Mouse (Mus musculus) ES-Bruce4 (cell line): Measurements from ENCODE around the gene Plk4. TPM values are rescaled to one million over a fixed set of nuclear protein-coding genes. Genes with fewer than 3 reads are reported as not detected.
"Not testable (repeated sequence)": the region's sequence is repeated elsewhere in the genome, so short reads cannot be mapped to it uniquely, and the experiment has no call there.

Experiments
- H3K27ac ChIP-seq: 2 replicates; pipeline ENCODE4 v1.5.1; 2012; ENCODE audit warnings: low read length, inconsistent platforms; ENCODE audit not compliant: insufficient read depth
- H3K27me3 ChIP-seq: 2 replicates; pipeline ENCODE4 v1.6.1; 2012; ENCODE audit warnings: mild to moderate bottlenecking, low read length, inconsistent platforms; ENCODE audit not compliant: control insufficient read depth, poor library complexity, insufficient read depth, severe bottlenecking
- H3K36me3 ChIP-seq: 2 replicates; pipeline ENCODE4 v1.6.1; 2012; ENCODE audit warnings: inconsistent platforms, mild to moderate bottlenecking, low read length, moderate library complexity; ENCODE audit not compliant: control insufficient read depth, poor library complexity, insufficient read depth, severe bottlenecking
- H3K4me1 ChIP-seq: one replicate; pipeline ENCODE4 v1.8.1; 2011; ENCODE audit warnings: low read length; ENCODE audit not compliant: control insufficient read depth, insufficient read depth
- H3K4me3 ChIP-seq: 2 replicates; pipeline ENCODE4 v1.5.1; 2011; ENCODE audit warnings: low read depth, mild to moderate bottlenecking, low read length
- H3K9ac ChIP-seq: 2 replicates; pipeline ENCODE4 v1.6.1; 2012; ENCODE audit warnings: low read depth, mild to moderate bottlenecking, inconsistent platforms; ENCODE audit not compliant: poor library complexity, severe bottlenecking
- H3K9me3 ChIP-seq: replicated peaks from 2 replicates; pipeline ENCODE4 v1.6.1; 2012; ENCODE audit warnings: mild to moderate bottlenecking, low read length, inconsistent platforms; ENCODE audit not compliant: control insufficient read depth, poor library complexity, insufficient read depth, severe bottlenecking
- CTCF ChIP-seq: IDR thresholded peaks from one replicate; pipeline ENCODE4 v1.8.1; 2011; ENCODE audit warnings: low read depth, low read length
- polyA plus RNA-seq: library from polyadenylated mRNA; stranded (reverse); fragments of >200 nt; gene quantifications from 2 replicates; pipeline ENCODE4 v1.2.4, GENCODE M21; 2011; ENCODE audit warnings: low read depth; ENCODE audit not compliant: missing spikeins, insufficient read depth, insufficient read length

Gene Plk4
- polyA plus RNA-seq, 1 experiment, result 59.1 TPM

DNA sequence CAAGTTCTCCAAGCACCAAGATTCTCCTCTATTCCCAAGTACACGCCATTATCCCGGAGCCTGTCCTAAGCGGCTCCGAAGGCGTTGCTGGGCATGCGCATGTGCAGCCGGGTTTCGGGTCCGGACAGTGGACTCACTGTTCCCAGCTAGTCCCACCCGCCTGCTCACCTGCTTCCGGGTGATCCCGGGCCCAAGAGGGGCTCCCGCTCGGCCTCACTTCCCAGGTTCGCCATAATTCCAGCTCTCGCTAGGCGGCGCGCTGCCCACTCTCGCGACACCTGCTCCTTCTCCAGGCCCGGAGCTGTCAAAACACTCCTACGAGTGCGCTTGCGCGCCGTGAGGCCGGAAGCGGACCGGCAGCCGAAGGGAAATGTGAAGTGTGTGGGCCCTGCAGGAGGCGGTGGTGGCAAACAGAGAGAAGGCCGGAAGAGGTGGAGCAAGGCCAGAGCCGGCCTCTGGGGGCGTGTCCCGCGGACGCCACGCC lies 46.7 kb downstream of the Plk4 start, which contains the start of gene Mfsd8:
TSS of gene Mfsd8 (minus strand) at position 414 of the 484 bp plus-strand sequence.
- not testable (repeated sequence) for H3K9me3 ChIP-seq, H3K27me3 ChIP-seq, H3K36me3 ChIP-seq, H3K4me1 ChIP-seq
- Histone ChIP-seq H3K4me3 (peak within 1 kb of the TSS; percentile 84), H3K9ac (peak within 1 kb of the TSS; percentile 84), H3K27ac (peak within 1 kb of the TSS; percentile 86)
- TF ChIP-seq CTCF, result peak; percentile 37

DNA sequence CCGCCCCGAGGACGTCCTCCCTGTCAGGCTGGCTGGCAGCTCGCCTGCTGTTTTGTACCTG lies 47.0 kb downstream of the Plk4 start, which contains the start of gene Abhd18:
TSS of gene Abhd18 (plus strand) at position 14 of the 61 bp plus-strand sequence.
- H3K36me3 ChIP-seq, H3K27me3 ChIP-seq, H3K9me3 ChIP-seq, H3K4me1 ChIP-seq: not testable (repeated sequence)
- Histone ChIP-seq H3K4me3 (peak within 1 kb of the TSS; percentile 84), H3K27ac (peak within 1 kb of the TSS; percentile 86), H3K9ac (peak within 1 kb of the TSS; percentile 84)

- peak overlapping the region; percentile 58 for H3K4me3 ChIP-seq
- not testable (repeated sequence) for H3K36me3 ChIP-seq, H3K9me3 ChIP-seq, H3K27me3 ChIP-seq, H3K4me1 ChIP-seq, H3K27ac ChIP-seq
- H3K9ac ChIP-seq, result peak overlapping the region; percentile 67; the same call in 1 of the 2 replicates
- TF ChIP-seq CTCF, result peak; percentile 42
Observed at GRCm38 (mm10) chr3:40847018-40847417, 47.2 kb downstream of the Plk4 start.

DNA sequence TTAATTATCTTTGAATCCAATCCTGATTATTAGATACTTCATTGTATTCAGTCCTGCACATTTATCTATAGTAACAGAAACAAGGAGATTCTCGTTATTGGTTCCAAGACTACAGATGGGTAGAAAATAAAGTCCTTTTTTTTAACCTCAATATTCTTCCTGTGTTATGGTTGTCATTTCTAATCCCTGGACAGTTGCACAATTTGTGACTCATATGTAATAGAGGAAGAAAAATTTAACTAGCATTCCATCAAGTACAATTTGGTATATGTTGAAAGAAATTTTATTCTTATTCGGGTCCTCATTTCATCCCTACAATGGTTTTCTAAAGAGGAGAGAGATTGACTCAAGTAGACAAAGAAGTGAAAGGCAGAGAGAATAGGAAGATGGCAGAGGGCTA lies 48.1 kb downstream of the Plk4 start:
- H3K9ac ChIP-seq, H3K27ac ChIP-seq, H3K4me3 ChIP-seq, H3K27me3 ChIP-seq, H3K36me3 ChIP-seq, H3K4me1 ChIP-seq, H3K9me3 ChIP-seq: not testable (repeated sequence)

DNA sequence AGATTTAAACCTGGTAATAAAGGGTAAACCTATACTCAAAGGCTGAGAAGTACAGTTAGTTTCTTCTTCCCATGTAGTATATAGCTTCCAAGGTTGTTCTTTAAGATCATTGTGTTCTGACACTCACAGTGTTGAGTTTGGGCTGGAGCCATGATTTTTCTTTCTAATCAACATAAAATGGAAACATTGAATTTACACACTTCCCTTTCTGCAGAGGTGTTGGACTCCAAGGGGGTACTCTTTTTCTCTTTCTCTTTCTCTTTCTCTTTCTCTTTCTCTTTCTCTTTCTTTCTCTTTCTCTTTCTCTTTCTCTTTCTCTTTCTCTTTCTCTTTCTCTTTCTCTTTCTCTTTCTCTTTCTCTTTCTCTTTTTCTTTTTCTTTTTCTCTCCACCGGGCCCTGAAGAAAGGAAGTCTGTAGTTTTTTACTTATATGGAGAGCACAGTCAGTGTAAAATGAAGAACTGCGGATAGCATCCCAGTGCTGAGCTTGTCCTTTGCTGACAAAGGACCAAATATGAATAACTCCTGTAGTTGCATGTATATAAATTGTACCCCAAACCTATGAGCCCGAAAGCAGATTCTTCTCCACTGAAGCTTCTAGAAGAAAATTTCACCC lies 53.4 kb downstream of the Plk4 start:
- H3K4me3 ChIP-seq, H3K27me3 ChIP-seq, H3K9me3 ChIP-seq, H3K36me3 ChIP-seq, H3K27ac ChIP-seq, H3K4me1 ChIP-seq, H3K9ac ChIP-seq: not testable (repeated sequence)

Other genes with a start within 250 kb of the Plk4 start
- not detected in 2 replicates for gene Slc25a31, start 91.2 kb upstream of the Plk4 start, polyA plus RNA-seq
- 12.5 and 15.4 TPM in 2 replicates for gene Hspa4l, start 55.5 kb upstream of the Plk4 start, polyA plus RNA-seq
- gene Mfsd8, start 46.9 kb downstream of the Plk4 start, polyA plus RNA-seq, result 4.9 and 5.4 TPM in 2 replicates
- 2.8 and 3.2 TPM in 2 replicates for gene Abhd18, start 47.0 kb downstream of the Plk4 start, polyA plus RNA-seq
- gene 1700034I23Rik, start 102.5 kb downstream of the Plk4 start, polyA plus RNA-seq, result not detected in 2 replicates
- 24.5 and 25.6 TPM in 2 replicates for gene Larp1b, start 149.8 kb downstream of the Plk4 start, polyA plus RNA-seq